Mouse (Mus musculus): ENCODE data around the gene Fam117a. TPM values are rescaled to one million over a fixed set of nuclear protein-coding genes. Genes with fewer than 3 reads are reported as not detected.

The Fam117a gene
- polyA plus RNA-seq, 1 experiment from 2014 or later: 59.0 TPM

GRCm38 (mm10) chr11:95353226-95353625 is 16.4 kb downstream of the Fam117a start:
- H3K4me3 ChIP-seq: no peak overlapping the region

GRCm38 (mm10) chr11:95354228-95354944 is 17.6 kb downstream of the Fam117a start:
- Histone ChIP-seq H3K36me3 (peaks cover 97% of the 10 kb centered on the region), H3K4me2 (peak overlapping the region; percentile 68), H3K4me3 (peak overlapping the region; percentile 32; the same call in 1 of the 2 replicates), H3K9me3 (replicated peaks) (no peaks in the 10 kb centered on the region), H3K4me1 (peaks cover 97% of the 10 kb centered on the region), H3K27me3 (replicated peaks) (no peaks in the 10 kb centered on the region), H3K27ac (peak overlapping the region; percentile 98), H3K9ac (peak overlapping the region; percentile 45; the same call in 1 of the 2 replicates)
- ATAC-seq: no peak
- WGBS (ENCODE audit: insufficient replicate concordance): 72% methylated on average over 14 of the region's 14 CpGs

More at GRCm38 (mm10) chr11:95353226-95353625, 16.4 kb downstream of the Fam117a start:
- Histone ChIP-seq H3K9ac (no peak overlapping the region), H3K27ac (peak overlapping the region; percentile 75), H3K4me2 (peak overlapping the region; percentile 13; the same call in 1 of the 2 replicates), H3K4me1 (peaks cover 97% of the 10 kb centered on the region), H3K27me3 (replicated peaks) (no peaks in the 10 kb centered on the region), H3K9me3 (replicated peaks) (no peaks in the 10 kb centered on the region), H3K36me3 (peaks cover 97% of the 10 kb centered on the region)
- 55% methylated on average over 9 of the region's 9 CpGs for WGBS (ENCODE audit: insufficient replicate concordance)
- ATAC-seq: no peak

- Histone ChIP-seq H3K27ac (peak overlapping the region; percentile 98), H3K27me3 (replicated peaks) (no peaks in the 10 kb centered on the region), H3K4me1 (peaks cover 90% of the 10 kb centered on the region), H3K4me2 (peak overlapping the region; percentile 68), H3K4me3 (peak overlapping the region; percentile 32), H3K9ac (peak overlapping the region; percentile 71), H3K9me3 (replicated peaks) (no peaks in the 10 kb centered on the region), H3K36me3 (peaks cover 97% of the 10 kb centered on the region)
- WGBS (ENCODE audit: insufficient replicate concordance): 71% methylated on average over 12 of the region's 12 CpGs
- ATAC-seq: no peak
Measured at GRCm38 (mm10) chr11:95354945-95355660, 18.3 kb downstream of the Fam117a start.

- H3K36me3 ChIP-seq: peaks cover 97% of the 10 kb centered on the region
- no peak for ATAC-seq
- peak overlapping the region; percentile 32 for H3K4me3 ChIP-seq
- H3K4me2 ChIP-seq: peak overlapping the region; percentile 68
- H3K9me3 ChIP-seq (replicated peaks): no peaks in the 10 kb centered on the region
- H3K27me3 ChIP-seq (replicated peaks): no peaks in the 10 kb centered on the region
- H3K9ac ChIP-seq: peak overlapping the region; percentile 71
- peaks cover 84% of the 10 kb centered on the region for H3K4me1 ChIP-seq
- 86% methylated on average over 5 of the region's 5 CpGs for WGBS (ENCODE audit: insufficient replicate concordance)
- H3K27ac ChIP-seq: peak overlapping the region; percentile 98
Measured at GRCm38 (mm10) chr11:95355661-95356011, 18.8 kb downstream of the Fam117a start.

- H3K36me3 ChIP-seq: peaks cover 97% of the 10 kb centered on the region
- 43% methylated on average over 7 of the region's 7 CpGs for WGBS (ENCODE audit: insufficient replicate concordance)
- H3K4me2 ChIP-seq: peak overlapping the region; percentile 68
- peak overlapping the region; percentile 71 for H3K9ac ChIP-seq
- peak; percentile 30 for ATAC-seq
- peaks cover 80% of the 10 kb centered on the region for H3K4me1 ChIP-seq
- H3K9me3 ChIP-seq (replicated peaks): no peaks in the 10 kb centered on the region
- H3K4me3 ChIP-seq: peak overlapping the region; percentile 32
- H3K27me3 ChIP-seq (replicated peaks): no peaks in the 10 kb centered on the region
- peak overlapping the region; percentile 98 for H3K27ac ChIP-seq
Measured at GRCm38 (mm10) chr11:95356039-95356438, 19.2 kb downstream of the Fam117a start.

GRCm38 (mm10) chr11:95356469-95357273 is 19.9 kb downstream of the Fam117a start:
- Histone ChIP-seq H3K4me2 (peak overlapping the region; percentile 68), H3K9ac (peak overlapping the region; percentile 71), H3K4me1 (peaks cover 74% of the 10 kb centered on the region), H3K36me3 (peaks cover 96% of the 10 kb centered on the region), H3K4me3 (peak overlapping the region; percentile 32), H3K27ac (peak overlapping the region; percentile 98), H3K9me3 (replicated peaks) (no peaks in the 10 kb centered on the region), H3K27me3 (replicated peaks) (no peaks in the 10 kb centered on the region)
- 17% methylated on average over 17 of the region's 17 CpGs for WGBS (ENCODE audit: insufficient replicate concordance)
- peak; percentile 97 for ATAC-seq

- Histone ChIP-seq H3K4me3 (no peak overlapping the region), H3K27me3 (replicated peaks) (no peaks in the 10 kb centered on the region), H3K27ac (peak overlapping the region; percentile 98), H3K9me3 (replicated peaks) (no peaks in the 10 kb centered on the region), H3K36me3 (peaks cover 92% of the 10 kb centered on the region), H3K9ac (no peak overlapping the region), H3K4me2 (peak overlapping the region; percentile 68; the same call in 1 of the 2 replicates), H3K4me1 (peaks cover 59% of the 10 kb centered on the region)
- WGBS (ENCODE audit: insufficient replicate concordance): 63% methylated on average over 3 of the region's 3 CpGs
- ATAC-seq: no peak
Measured at GRCm38 (mm10) chr11:95358263-95358662, 21.4 kb downstream of the Fam117a start.

- H3K4me3 ChIP-seq: no peak overlapping the region
- no peak overlapping the region for H3K27ac ChIP-seq
- WGBS (ENCODE audit: insufficient replicate concordance): 81% methylated on average over 5 of the region's 5 CpGs
- no peak overlapping the region for H3K9ac ChIP-seq
- no peak overlapping the region for H3K4me2 ChIP-seq
- no peaks in the 10 kb centered on the region for H3K9me3 ChIP-seq (replicated peaks)
- H3K36me3 ChIP-seq: peaks cover 94% of the 10 kb centered on the region
- no peaks in the 10 kb centered on the region for H3K27me3 ChIP-seq (replicated peaks)
- peaks cover 30% of the 10 kb centered on the region for H3K4me1 ChIP-seq
- no peak for ATAC-seq
Measured at GRCm38 (mm10) chr11:95364388-95364787, 27.6 kb downstream of the Fam117a start.

GRCm38 (mm10) chr11:95365596-95365995 is 28.8 kb downstream of the Fam117a start:
- Histone ChIP-seq H3K27me3 (replicated peaks) (no peaks in the 10 kb centered on the region), H3K36me3 (peaks cover 94% of the 10 kb centered on the region), H3K9me3 (replicated peaks) (no peaks in the 10 kb centered on the region), H3K4me1 (peaks cover 35% of the 10 kb centered on the region), H3K4me3 (no peak overlapping the region), H3K4me2 (no peak overlapping the region), H3K27ac (peak overlapping the region; percentile 54; the same call in 1 of the 2 replicates), H3K9ac (no peak overlapping the region)
- ATAC-seq: no peak
- 89% methylated on average over 10 of the region's 10 CpGs for WGBS (ENCODE audit: insufficient replicate concordance)

GRCm38 (mm10) chr11:95366280-95366897 is 29.6 kb downstream of the Fam117a start:
- Histone ChIP-seq H3K4me2 (no peak overlapping the region), H3K36me3 (peaks cover 94% of the 10 kb centered on the region), H3K4me1 (peaks cover 35% of the 10 kb centered on the region), H3K4me3 (no peak overlapping the region), H3K27me3 (replicated peaks) (no peaks in the 10 kb centered on the region), H3K9ac (no peak overlapping the region), H3K9me3 (replicated peaks) (no peaks in the 10 kb centered on the region), H3K27ac (0 out of 2 replicates have a peak overlapping the region, but pooled peaks have one; percentile 54)
- whole genome bisulfite sequencing (ENCODE audit: insufficient replicate concordance): 89% methylated on average over 6 of the region's 6 CpGs
- ATAC-seq: no peak

- Histone ChIP-seq H3K9me3 (replicated peaks) (no peaks in the 10 kb centered on the region), H3K4me1 (peaks cover 35% of the 10 kb centered on the region), H3K4me3 (no peak overlapping the region), H3K36me3 (peaks cover 96% of the 10 kb centered on the region), H3K4me2 (no peak overlapping the region), H3K9ac (no peak overlapping the region), H3K27ac (no peak overlapping the region; the same call in 1 of the 2 replicates), H3K27me3 (replicated peaks) (no peaks in the 10 kb centered on the region)
- 72% methylated on average over 8 of the region's 8 CpGs for WGBS (ENCODE audit: insufficient replicate concordance)
- no peak for ATAC-seq
Measured at GRCm38 (mm10) chr11:95367011-95367735, 30.4 kb downstream of the Fam117a start.
